Mouse (Mus musculus): Measurements from ENCODE around the gene Ttc30a1. TPM values are rescaled to one million over a fixed set of nuclear protein-coding genes. Genes with fewer than 3 reads are reported as not detected.
"Not testable (repeated sequence)": the region's sequence is repeated elsewhere in the genome, so short reads cannot be mapped to it uniquely, and the experiment has no call there.

The Ttc30a1 gene
- polyA plus RNA-seq, 1 experiment from 2014 or later: 8.4 TPM

DNA sequence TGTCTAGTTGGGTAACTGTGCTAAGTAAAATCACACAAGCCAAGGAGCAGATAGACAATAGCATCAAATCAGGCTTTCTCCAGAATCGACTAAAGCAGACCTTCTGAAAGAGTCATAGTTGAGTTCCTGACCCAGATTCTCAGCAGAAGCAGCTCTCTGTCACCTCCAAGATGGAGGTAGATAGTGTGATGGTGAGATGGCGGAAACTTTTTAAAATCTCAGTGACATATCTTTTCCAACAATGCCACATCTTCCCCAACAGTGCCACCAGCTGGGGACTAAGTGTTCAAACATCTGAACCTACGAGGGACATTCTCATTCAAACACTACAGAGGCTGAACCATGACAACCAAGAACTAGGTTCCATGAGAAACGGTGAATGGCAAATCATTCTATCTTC is 859 bp upstream of the Ttc30a1 start:
- no peak overlapping the region for H3K4me2 ChIP-seq

DNA sequence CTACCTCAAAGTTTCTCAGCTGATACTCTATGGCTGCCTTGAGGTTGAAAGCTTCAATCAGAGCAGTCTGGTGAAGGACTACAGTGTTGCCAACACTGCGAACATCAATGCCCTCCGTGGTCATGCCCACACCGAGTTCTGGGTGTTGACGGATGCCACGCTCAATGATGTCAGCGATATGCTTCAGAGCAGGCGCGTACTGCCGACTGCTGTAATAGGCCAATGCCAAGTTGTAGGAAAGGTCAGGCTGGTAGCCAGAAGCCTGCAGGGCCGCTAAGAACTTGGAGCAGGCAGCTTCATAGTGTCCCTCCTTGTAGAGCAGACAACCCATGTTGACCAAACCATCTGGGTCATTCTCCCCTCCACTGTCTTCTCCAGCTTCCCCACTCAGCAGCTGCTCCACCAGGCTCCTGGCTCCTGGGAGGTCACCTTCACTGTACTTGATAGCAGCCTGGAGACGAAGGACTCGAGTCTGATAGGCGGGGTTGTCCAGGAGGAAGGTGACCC is 781 bp downstream of the Ttc30a1 start:
- peak overlapping the region; percentile 66 for H3K4me2 ChIP-seq
- not testable (repeated sequence) for H3K36me3 ChIP-seq, H3K27me3 ChIP-seq, H3K4me1 ChIP-seq, H3K9me3 ChIP-seq, H3K9ac ChIP-seq, H3K27ac ChIP-seq
- peak overlapping the region; percentile 45 for H3K4me3 ChIP-seq
- peak; percentile 23; the same call in 1 of the 2 replicates for ATAC-seq (ENCODE audit: insufficient number of reproducible peaks, insufficient read depth, low FRiP score, low TSS enrichment, low read depth)
- 94% methylated on average over 13 of the region's 13 CpGs for WGBS

More for the DNA sequence above, 859 bp upstream of the Ttc30a1 start:
- Histone ChIP-seq H3K4me1 (peaks cover under 1% of the 10 kb centered on the region; the same call in 1 of the 2 replicates), H3K27me3 (no peaks in the 10 kb centered on the region), H3K27ac (no peak overlapping the region), H3K36me3 (no peaks in the 10 kb centered on the region), H3K4me3 (no peak overlapping the region), H3K9me3 (no peaks in the 10 kb centered on the region), H3K9ac (no peak overlapping the region)
- WGBS: 94% methylated on average over 4 of the region's 4 CpGs
- ATAC-seq (ENCODE audit: insufficient number of reproducible peaks, insufficient read depth, low FRiP score, low TSS enrichment, low read depth): no peak

DNA sequence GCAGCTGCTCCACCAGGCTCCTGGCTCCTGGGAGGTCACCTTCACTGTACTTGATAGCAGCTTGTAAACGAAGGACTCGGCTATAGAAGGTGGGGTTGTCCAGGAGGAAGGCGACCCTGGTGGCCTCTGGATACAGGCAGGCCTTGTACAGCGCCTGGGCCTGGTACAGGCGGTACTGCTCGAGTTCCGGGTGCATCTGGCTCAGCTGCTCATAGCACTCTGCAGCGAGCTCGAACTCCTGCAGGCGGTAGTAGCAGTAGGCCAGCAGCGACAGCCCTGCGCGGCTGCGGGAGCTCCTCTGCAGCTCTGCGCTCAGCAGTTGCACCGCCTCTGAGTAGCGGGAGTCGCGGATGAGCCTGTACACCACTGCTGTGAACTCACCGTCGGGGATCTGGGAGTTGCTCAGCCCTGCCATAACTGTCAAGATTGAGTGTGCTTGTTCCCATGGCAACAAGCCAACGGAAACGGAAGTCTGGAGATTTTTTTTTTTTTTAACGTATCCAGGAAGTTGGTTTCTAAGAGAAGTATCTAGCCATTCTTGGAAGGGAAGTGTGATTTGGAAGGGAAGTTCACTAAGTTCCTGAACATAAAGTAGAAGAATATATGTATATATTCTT is 3.9 kb downstream of the Ttc30a1 start, which contains the start of gene Ttc30a2:
Ttc30a2 (minus strand) TSS at position 419 of the 617 bp plus-strand sequence.
- 32% methylated on average over 18 of the region's 24 CpGs for WGBS
- H3K4me3 ChIP-seq; H3K9ac ChIP-seq; H3K4me1 ChIP-seq; H3K27ac ChIP-seq; H3K9me3 ChIP-seq; ATAC-seq (ENCODE audit: insufficient number of reproducible peaks, insufficient read depth, low FRiP score, low TSS enrichment, low read depth); H3K27me3 ChIP-seq; H3K36me3 ChIP-seq: not testable (repeated sequence)
- H3K4me2 ChIP-seq: 0 out of 2 replicates have a peak within 1 kb of the TSS, but pooled peaks have one; percentile 2

DNA sequence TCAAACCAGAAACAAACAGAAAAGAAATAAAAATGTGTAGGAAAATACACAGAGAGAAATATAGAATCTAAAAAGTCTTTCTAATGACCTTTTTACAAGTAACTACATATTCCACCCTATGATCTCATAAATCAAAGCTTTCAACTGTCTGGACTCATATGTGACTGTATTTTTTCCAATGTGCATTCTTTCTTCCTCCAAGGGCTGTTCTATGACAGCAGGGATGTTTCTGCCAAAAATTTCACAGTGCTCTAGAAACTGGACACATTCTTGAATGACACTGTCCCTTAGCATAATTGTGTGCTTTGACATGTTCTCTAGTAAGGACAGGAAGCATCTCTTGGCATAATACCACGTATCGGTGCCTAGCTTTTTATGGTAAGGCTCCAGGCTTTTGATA is 5.7 kb downstream of the Ttc30a1 start:
- not testable (repeated sequence) for H3K4me3 ChIP-seq; H3K4me1 ChIP-seq; H3K36me3 ChIP-seq; H3K9ac ChIP-seq; ATAC-seq (ENCODE audit: insufficient number of reproducible peaks, insufficient read depth, low FRiP score, low TSS enrichment, low read depth); H3K27ac ChIP-seq; H3K4me2 ChIP-seq; H3K9me3 ChIP-seq; H3K27me3 ChIP-seq
- 89% methylated on average over 2 of the region's 2 CpGs for WGBS

DNA sequence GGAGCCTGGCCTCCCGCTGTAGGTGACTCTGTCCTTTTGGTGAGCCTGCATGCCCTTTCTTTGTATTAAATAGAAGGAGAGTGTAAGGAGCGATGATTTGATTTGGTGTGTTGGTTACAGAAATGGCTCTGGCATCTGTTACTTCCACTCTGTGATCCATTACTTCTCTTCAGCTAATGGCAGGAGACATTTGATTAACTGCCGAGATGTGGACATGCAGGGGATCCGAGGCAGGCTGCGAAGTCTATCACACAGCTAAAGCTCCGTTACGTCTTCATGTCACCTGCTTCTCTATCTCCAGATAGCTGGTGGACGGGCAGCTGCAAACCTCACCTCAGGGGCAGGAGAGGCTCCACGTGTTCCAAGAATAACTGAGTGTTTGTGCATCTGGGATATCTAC is 7.6 kb downstream of the Ttc30a1 start:
- H3K4me3 ChIP-seq: no peak overlapping the region
- no peaks in the 10 kb centered on the region for H3K9me3 ChIP-seq
- 67% methylated on average over 9 of the region's 9 CpGs for WGBS
- no peak overlapping the region for H3K27ac ChIP-seq
- H3K36me3 ChIP-seq: no peaks in the 10 kb centered on the region
- H3K4me1 ChIP-seq: no peaks in the 10 kb centered on the region
- no peaks in the 10 kb centered on the region for H3K27me3 ChIP-seq
- no peak for ATAC-seq (ENCODE audit: insufficient number of reproducible peaks, insufficient read depth, low FRiP score, low TSS enrichment, low read depth)
- H3K4me2 ChIP-seq: no peak overlapping the region
- no peak overlapping the region for H3K9ac ChIP-seq

DNA sequence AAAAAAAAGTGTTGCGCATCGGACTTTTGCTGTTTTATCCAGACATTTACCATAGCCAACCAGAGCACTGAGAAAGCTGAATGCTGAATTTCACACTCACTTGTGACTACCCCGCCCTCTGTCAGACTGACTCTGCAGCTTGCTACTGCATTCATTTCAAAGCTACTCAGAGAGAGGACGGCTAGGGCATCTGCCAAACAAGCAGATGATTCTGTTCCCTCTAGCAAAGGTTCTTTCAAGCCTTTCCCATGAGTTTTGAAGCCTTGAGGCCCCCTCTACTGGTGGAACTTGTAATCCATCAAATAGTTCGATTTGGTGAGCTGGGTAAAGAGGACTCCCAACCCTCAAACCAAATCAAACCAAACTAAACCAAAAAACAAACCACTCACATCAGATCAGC is 16.8 kb downstream of the Ttc30a1 start:
- no peaks in the 10 kb centered on the region for H3K9me3 ChIP-seq
- H3K27ac ChIP-seq: no peak overlapping the region
- 23% methylated on average over 5 of the region's 5 CpGs for WGBS
- no peak for ATAC-seq (ENCODE audit: insufficient number of reproducible peaks, insufficient read depth, low FRiP score, low TSS enrichment, low read depth)
- no peaks in the 10 kb centered on the region; the same call in 1 of the 2 replicates for H3K27me3 ChIP-seq
- H3K4me1 ChIP-seq: peaks cover 25% of the 10 kb centered on the region
- H3K36me3 ChIP-seq: no peaks in the 10 kb centered on the region
- H3K9ac ChIP-seq: 0 out of 2 replicates have a peak overlapping the region, but pooled peaks have one; percentile 32
- H3K4me2 ChIP-seq: peak overlapping the region; percentile 55
- H3K4me3 ChIP-seq: peak overlapping the region; percentile 23; the same call in 1 of the 2 replicates

DNA sequence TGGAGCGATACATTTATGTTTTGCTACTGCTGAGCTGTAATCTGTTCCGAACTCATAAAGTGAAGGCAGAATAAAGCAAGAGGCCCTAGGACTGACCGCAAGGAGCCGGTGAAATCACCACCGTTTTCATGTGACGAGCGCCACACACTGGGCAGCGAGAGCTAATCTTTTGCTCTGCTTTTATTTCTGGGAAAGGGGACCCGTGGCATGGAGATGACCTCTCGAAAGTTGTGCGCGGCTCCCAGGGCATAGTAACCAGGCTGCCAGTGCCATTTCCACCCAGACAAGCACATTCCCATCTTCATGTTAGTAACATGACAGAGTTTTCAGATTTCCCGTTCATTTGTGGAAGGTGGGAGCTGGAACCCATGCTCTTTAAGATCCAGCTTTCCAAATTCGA is 17.3 kb downstream of the Ttc30a1 start:
- H3K4me1 ChIP-seq: peaks cover 29% of the 10 kb centered on the region
- no peaks in the 10 kb centered on the region for H3K9me3 ChIP-seq
- no peak overlapping the region for H3K27ac ChIP-seq
- peak overlapping the region; percentile 23 for H3K4me3 ChIP-seq
- H3K4me2 ChIP-seq: peak overlapping the region; percentile 55
- H3K27me3 ChIP-seq: no peaks in the 10 kb centered on the region; the same call in 1 of the 2 replicates
- 0 out of 2 replicates have a peak overlapping the region, but pooled peaks have one; percentile 32 for H3K9ac ChIP-seq
- 16% methylated on average over 14 of the region's 14 CpGs for WGBS
- no peaks in the 10 kb centered on the region for H3K36me3 ChIP-seq
- ATAC-seq (ENCODE audit: insufficient number of reproducible peaks, insufficient read depth, low FRiP score, low TSS enrichment, low read depth): no peak; the same call in 1 of the 2 replicates

DNA sequence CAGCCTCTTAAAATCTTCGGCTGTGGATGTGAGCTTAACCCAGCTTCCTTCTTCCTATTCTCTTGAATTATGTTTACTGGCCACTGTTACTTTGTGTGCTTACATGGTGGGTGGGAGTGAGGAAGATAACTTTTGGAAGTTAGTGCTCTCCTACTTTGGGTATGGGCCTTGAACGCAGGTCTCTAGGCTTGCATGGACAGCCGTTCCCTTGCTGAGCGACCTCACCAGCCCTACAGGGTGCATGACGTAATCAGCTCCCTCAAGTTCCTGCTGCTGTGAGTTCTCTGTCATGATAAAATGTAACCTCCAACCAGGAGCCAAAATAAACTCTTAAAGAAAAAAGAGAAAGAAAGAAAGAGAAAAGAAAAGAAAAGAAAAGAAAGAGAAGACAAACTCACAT is 17.7 kb downstream of the Ttc30a1 start:
- ATAC-seq (ENCODE audit: insufficient number of reproducible peaks, insufficient read depth, low FRiP score, low TSS enrichment, low read depth): no peak
- Histone ChIP-seq H3K4me3 (peak overlapping the region; percentile 23; the same call in 1 of the 2 replicates), H3K4me2 (peak overlapping the region; percentile 55), H3K27me3 (no peaks in the 10 kb centered on the region; the same call in 1 of the 2 replicates), H3K9ac (no peak overlapping the region), H3K27ac (no peak overlapping the region), H3K9me3 (no peaks in the 10 kb centered on the region), H3K36me3 (no peaks in the 10 kb centered on the region), H3K4me1 (peaks cover 34% of the 10 kb centered on the region)
- 67% methylated on average over 5 of the region's 5 CpGs for WGBS

DNA sequence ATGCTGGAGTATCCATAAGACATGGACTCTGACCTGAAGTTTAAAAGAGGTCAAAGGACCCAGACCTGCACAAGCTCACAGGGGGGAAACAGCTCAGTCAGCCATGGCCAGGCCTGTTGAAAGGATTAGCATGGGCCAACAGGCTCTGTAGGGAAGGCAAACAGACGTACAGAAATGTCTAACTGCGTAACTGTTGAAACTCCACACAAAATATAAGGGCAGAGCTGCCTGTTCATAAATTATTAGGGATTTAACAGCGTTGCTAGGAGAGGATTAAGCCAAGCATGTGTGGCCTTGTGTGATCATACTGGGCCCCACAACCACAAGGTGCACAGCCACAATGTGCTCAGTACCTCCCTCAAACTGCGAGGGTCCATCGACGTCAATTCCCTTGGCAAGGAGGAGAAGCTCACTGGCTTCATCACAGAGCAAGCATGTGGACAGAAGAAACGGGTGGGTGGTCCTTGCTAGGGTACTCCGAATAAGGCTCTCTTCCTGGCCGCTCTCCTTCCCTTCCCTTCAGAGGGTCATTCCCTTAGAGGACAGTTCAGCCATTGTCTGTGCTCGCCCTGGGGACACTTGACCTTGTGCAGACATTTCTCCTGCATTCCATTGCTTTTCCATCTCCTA is 18.4 kb downstream of the Ttc30a1 start:
- H3K36me3 ChIP-seq: no peaks in the 10 kb centered on the region
- no peaks in the 10 kb centered on the region for H3K9me3 ChIP-seq
- peaks cover 35% of the 10 kb centered on the region for H3K4me1 ChIP-seq
- ATAC-seq (ENCODE audit: insufficient number of reproducible peaks, insufficient read depth, low FRiP score, low TSS enrichment, low read depth): no peak
- H3K27me3 ChIP-seq: no peaks in the 10 kb centered on the region; the same call in 1 of the 2 replicates
- 56% methylated on average over 10 of the region's 10 CpGs for WGBS
- no peak overlapping the region for H3K4me2 ChIP-seq
- no peak overlapping the region for H3K9ac ChIP-seq
- no peak overlapping the region for H3K27ac ChIP-seq
- no peak overlapping the region for H3K4me3 ChIP-seq

DNA sequence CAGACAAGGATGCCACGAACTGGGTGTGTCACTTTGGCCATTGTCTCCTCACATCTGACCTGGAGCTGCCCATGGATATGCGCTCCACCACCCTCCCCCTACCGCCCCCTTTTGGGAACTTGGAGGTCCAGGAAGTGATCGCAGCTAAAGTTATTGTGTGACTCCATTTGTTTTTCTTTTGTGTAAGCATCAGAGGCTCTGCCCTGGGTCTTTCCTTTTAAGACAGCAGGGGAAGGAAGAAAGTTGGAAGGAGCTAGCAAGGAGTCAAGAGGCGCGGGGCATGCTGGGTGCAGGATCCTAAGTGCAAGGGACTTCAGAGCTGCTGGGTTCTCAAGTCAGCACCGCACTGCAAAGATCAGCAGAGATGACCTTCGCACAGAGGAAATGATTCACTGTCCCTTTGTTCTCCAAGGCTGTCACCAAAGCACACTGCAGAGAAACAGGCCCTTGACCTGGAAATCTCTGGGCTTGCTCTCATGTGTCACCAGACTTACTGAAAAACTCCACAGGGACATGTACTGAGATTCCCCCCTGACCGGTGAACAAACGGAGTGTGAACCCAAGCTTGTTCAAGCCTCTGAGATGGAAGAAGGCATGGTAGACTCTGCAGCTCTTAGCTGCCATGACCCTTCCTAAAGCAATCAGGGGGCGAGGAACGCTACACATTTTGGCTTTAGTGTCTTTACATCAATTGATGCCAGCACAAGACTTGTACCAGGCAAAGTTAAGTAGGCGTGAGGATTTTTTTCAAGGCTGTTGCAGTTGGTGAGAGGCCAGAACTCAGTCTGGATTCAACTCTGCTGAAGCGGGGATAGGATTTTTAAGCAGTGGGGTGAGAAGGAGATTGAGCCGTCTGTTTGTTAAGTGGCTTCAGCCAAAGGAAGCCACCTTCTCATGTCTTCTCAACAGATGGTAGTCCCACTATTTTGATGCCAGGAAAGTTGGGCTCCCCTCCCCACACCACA is 21.1 kb downstream of the Ttc30a1 start:
- 0 out of 2 replicates have a peak overlapping the region, but pooled peaks have one; percentile 6 for H3K4me3 ChIP-seq
- H3K27me3 ChIP-seq: no peaks in the 10 kb centered on the region; the same call in 1 of the 2 replicates
- H3K4me1 ChIP-seq: peaks cover 35% of the 10 kb centered on the region
- H3K27ac ChIP-seq: peak overlapping the region; percentile 66; the same call in 1 of the 2 replicates
- 57% methylated on average over 15 of the region's 15 CpGs for WGBS
- H3K4me2 ChIP-seq: peak overlapping the region; percentile 56
- H3K9ac ChIP-seq: no peak overlapping the region
- no peaks in the 10 kb centered on the region for H3K36me3 ChIP-seq
- H3K9me3 ChIP-seq: no peaks in the 10 kb centered on the region
- no peak for ATAC-seq (ENCODE audit: insufficient number of reproducible peaks, insufficient read depth, low FRiP score, low TSS enrichment, low read depth)

DNA sequence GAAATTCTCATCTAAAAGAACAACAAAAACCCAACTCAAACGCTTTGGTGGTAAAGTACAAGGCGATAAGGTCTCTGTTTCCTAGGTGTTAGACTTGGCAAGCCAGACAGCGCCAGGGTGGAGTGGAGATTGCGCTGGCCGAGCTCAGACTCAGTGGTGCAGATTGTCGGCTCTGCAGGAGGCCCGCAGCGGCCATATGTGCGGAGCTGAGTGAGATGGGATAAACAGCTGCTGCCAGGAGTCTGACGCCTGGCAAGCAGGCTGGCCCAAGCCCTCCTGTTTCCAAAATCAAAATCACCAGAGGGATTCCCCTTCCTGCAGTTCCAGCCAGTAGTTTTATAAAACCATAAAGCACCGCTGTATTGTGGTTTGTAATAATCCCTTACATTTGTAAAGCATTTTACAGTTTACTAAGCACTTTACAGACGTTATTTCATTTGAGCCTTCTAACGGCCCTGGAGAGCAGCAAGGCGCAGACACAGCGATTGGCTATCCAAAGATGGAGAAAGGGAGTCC is 21.9 kb downstream of the Ttc30a1 start:
- Histone ChIP-seq H3K9me3 (no peaks in the 10 kb centered on the region), H3K27me3 (no peaks in the 10 kb centered on the region; the same call in 1 of the 2 replicates), H3K27ac (peak overlapping the region; percentile 66; the same call in 1 of the 2 replicates), H3K36me3 (no peaks in the 10 kb centered on the region), H3K4me2 (peak overlapping the region; percentile 56), H3K4me1 (peaks cover 33% of the 10 kb centered on the region), H3K9ac (peak overlapping the region; percentile 32; the same call in 1 of the 2 replicates), H3K4me3 (peak overlapping the region; percentile 6)
- no peak for ATAC-seq (ENCODE audit: insufficient number of reproducible peaks, insufficient read depth, low FRiP score, low TSS enrichment, low read depth)
- 7% methylated on average over 15 of the region's 15 CpGs for WGBS

All from embryonic facial prominence, embryonic 13.5 days (tissue).